Mouse (Mus musculus) adrenal gland, adult 2 months (tissue): ENCODE measurements at regions not wholly inside any gene's neighbourhood (a gene's known extent, or its start where the extent isn't known, plus 50 kb on each side); places are given as distances from the start of the nearest gene placed in this dataset.

Experiments used
- DNase-seq: peaks from one replicate; pipeline ENCODE4 v3.0.0; 2021

DNA sequence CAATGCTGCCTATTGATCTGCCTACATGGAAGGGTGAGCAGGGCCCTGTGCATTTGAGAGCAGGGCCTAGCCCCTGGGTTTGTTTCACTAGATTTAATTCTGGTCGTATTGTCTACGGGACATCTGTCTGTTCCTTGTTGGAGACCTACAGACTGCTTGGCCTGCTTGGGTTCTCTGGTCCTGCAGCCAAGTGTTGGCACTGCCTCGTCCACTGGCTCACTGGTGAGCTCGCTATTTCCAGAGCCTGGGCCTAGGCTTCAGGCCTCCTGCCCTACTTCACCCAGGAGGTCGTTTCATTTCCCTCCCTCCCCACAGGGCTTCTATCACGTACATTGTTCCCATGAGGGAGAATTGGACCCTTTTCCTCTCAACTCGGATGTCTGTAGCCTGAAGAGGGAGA is 62.2 kb upstream of the Blcap start:
- no peak for DNase-seq

- peak; percentile 86 for DNase-seq
Observed at GRCm38 (mm10) chr2:157635670-157636069, 64.6 kb upstream of the Blcap start.

DNA sequence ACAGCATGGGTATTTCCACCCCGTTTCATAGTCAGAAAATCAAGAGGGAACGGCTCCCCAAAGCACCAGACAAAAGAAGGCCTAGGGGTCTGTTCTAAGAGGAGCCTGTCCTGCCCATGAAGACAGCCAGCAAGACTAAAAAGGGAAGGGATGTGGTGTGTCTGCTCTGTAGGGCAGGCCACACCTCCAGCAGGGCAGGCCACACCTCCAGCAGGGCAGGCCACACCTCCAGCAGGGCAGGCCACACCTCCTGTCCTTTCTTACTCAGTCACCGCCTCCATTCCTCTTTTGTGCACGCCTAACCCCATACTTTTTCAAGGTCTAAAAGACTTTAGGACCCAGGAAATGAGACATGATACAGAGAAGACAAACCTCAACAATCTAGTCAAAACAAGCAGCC is 69.8 kb upstream of the Blcap start:
- peak; percentile 14 for DNase-seq

- peak; percentile 45 for DNase-seq
Observed at GRCm38 (mm10) chr2:157663584-157664375, 73.4 kb upstream of the Ctnnbl1 start.

GRCm38 (mm10) chr2:157664481-157664880 is 72.7 kb upstream of the Ctnnbl1 start:
- DNase-seq: no peak

- peak; percentile 7 for DNase-seq
Observed at GRCm38 (mm10) chr2:157670191-157670590, 67.0 kb upstream of the Ctnnbl1 start.

DNA sequence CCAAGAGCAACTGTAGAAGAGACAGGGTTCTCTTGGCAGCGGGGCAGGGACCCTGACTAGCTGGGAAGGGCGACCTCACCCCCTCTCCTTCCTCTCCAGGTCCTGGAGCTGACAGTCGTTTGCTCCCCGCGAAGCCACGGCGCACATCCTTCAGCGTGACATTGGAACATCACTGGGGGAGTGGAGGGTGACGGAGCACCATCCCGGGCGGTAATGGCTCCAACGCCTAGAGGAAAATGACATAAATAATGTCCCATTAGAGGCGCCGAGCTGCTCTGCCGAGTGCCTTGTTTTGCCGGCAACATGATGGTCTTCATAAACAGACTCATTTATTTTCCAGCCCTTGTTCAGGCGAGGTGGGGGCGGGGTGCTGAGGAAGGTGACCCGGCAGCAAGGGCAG is 62.3 kb upstream of the Ctnnbl1 start:
- no peak for DNase-seq

- DNase-seq: peak; percentile 18
Observed at GRCm38 (mm10) chr2:157676396-157677176, 60.6 kb upstream of the Ctnnbl1 start.

DNA sequence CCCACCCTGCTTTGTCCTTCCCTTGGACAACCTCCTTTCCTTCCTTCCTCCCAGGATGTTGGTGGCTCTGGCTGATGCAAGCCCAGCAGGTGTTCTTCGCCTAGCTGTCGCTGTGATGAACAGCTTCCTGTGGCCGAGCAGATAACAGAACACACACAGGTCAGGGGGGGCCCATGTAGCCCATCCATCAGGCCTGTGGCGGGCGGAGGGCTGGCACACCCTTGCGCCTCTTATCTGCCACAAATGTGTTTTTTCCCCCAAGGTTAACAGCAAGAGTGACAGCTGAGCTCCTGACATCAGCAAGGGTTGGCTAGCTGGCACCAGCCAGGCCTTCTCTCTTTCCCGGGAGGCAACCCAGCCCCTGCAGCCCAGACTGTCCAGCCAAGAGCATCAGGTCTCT is 59.9 kb upstream of the Ctnnbl1 start:
- peak; percentile 57 for DNase-seq

DNA sequence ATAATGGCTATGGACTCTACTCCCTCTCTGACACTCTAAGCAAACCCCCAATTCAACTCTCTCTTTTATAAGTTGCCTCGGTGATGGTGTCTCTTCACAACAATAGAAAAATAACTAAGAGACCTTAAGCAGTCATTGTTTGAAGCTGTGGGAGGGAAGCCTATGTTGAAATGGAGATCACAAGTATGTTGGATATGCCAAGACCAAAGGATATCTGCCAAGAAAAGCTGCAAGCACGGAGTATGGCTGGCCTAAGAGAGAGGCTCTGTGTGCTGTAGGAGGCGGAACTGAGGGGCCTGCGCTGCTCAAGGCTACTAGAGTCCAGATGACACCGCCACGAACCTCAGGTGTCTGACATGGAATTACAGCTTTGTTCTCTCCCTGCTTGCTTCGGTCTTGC is 55.3 kb upstream of the Ctnnbl1 start:
- DNase-seq: no peak
